Mouse (Mus musculus) left cerebral cortex, adult 2 months (tissue): ENCODE measurements around the gene 4931440F15Rik. TPM values are rescaled to one million over a fixed set of nuclear protein-coding genes. Genes with fewer than 3 reads are reported as not detected.

Experiments used
- DNase-seq, 2 experiments: peaks; one replicate each; pipeline ENCODE4 v3.0.0; 2021 to 2022; ENCODE audit warnings: low spot score in 2 of 2, mixed read lengths in 1 of 2; ENCODE audit errors: extremely low spot score in 1 of 2
- H3K27ac ChIP-seq: fragments of 200-600 bp; 2 replicates; pipeline ENCODE4 v1.8.1; 2022
- H3K4me3 ChIP-seq: fragments of 200-600 bp; 2 replicates; pipeline ENCODE4 v1.8.1; 2022
- CTCF ChIP-seq: fragments of 200-600 bp; IDR thresholded peaks from 2 replicates; pipeline ENCODE4 v1.8.1; 2022; ENCODE audit warnings: antibody characterized with exemption, mild to moderate bottlenecking, moderate library complexity
- intact Hi-C: fragments of 180-260 bp; cut with DNase I; formaldehyde crosslinking; loops from one replicate; pipeline ENCODE4 v1.15.1; 2025
- total RNA-seq, 2 experiments: library from RNA; stranded (reverse); gene quantifications; 2 replicates each; pipeline ENCODE4 v1.2.3; 2021

4931440F15Rik gene
- total RNA-seq, 2 experiments from 2014 or later = 2.7 to 3.4 TPM

DNA sequence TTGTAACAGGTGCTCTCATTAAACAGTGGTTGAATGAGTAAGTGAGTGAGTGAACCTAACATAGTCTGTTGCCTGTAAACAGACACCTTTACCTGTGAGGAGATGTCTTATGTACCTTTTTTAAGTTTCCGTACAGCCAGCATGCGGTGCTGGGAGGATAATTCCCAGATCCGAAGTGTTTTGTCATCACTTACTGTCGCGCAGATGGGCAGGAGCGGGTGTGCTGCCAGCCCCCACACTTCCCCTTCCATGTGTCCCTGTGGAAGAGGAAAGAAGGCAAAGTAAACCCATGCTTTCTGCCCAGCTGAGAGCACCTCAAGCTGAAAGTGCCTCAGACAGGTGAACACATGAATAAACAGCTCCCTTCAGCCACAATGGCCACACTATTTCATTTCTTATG lies 30.4 kb downstream of the 4931440F15Rik start:
- Histone ChIP-seq H3K4me3 (no peak overlapping the region), H3K27ac (peak overlapping the region; percentile 74)
- TF ChIP-seq CTCF = no peak
- intact Hi-C loops = loop anchor here (1.0 to 5.0 kb wide), 2 partner anchors 18 to 48 kb away; no protein-coding TSS in a partner anchor
- DNase-seq = peak; percentile 51 to 68

DNA sequence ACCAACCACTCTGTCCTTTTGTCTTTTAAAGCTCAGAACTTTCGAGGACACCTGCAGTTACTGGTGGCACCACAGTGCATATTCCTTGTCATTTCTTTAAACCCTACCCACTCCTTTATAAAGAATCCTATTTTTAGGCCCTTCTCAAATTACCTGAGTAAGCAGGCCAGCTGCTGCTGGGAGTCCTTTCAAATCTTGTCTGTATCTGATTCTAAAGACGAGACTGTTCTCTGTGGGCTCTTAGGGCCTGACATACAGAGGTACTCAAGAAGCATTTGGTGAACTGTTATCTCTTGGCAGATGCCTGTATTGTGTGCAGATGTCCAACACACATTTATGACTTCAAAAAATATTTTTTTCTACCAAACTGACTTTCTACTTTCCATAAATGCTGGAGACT lies 31.0 kb downstream of the 4931440F15Rik start:
- no peak overlapping the region for H3K4me3 ChIP-seq
- intact Hi-C loops = no loop called here
- peak overlapping the region; percentile 74 for H3K27ac ChIP-seq
- no peak for TF ChIP-seq CTCF
- no peak for DNase-seq

DNA sequence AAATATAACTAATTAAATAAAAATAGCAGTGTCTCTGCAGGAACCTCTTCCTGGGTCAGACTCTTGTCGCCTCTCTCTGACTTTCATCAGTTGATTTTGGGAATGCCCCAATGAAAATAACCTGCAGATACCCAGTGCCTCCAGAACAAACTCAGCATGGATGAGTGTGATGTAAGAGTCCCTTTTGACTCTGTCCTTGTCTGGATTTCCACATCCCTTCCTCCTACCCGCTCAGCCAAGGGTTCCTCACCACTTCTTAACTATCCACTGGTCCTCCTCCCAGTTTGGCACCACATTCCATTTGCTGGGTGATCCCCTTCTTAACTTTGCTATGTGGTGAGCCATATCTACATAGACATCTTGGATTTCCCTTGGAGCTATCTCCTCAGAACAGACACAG lies 34.7 kb downstream of the 4931440F15Rik start:
- H3K4me3 ChIP-seq = no peak overlapping the region
- DNase-seq = no peak
- TF ChIP-seq CTCF = no peak
- H3K27ac ChIP-seq = no peak overlapping the region
- intact Hi-C loops = no loop called here

GRCm38 (mm10) chr11:29788921-29789638 lies 36.4 kb downstream of the 4931440F15Rik start:
- peak overlapping the region; percentile 87 for H3K27ac ChIP-seq
- no peak for TF ChIP-seq CTCF
- intact Hi-C loops = loop anchor here (1.0 to 5.0 kb wide), 2 partner anchors 23 to 67 kb away; no protein-coding TSS in a partner anchor

DNA sequence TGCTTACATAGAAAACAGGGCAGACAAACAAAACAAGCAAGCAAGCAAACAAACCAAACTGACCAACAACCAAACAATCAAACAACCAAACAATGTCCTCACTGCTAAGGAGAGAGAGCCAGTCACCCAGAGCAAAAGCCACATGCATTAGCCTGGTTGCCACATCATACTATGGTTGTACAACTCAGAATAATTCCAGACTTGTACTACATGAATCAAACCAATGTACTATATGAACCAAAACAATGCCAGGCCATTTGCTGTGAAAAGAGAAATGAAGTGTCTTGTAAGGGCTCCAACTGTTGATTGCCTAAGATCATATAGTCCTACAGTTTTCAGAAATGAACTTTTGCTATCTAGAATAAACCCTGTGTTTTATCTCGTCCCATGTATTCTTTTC lies 37.0 kb downstream of the 4931440F15Rik start:
- DNase-seq = no peak
- Histone ChIP-seq H3K27ac (peak overlapping the region; percentile 87), H3K4me3 (no peak overlapping the region)
- TF ChIP-seq CTCF = no peak
- intact Hi-C loops = loop anchor here (5.0 kb wide), 1 partner anchor 66 kb away; no protein-coding TSS in a partner anchor

More at GRCm38 (mm10) chr11:29788921-29789638, 36.4 kb downstream of the 4931440F15Rik start:
- DNase-seq = peak; percentile 79 to 81
- H3K4me3 ChIP-seq = no peak overlapping the region

DNA sequence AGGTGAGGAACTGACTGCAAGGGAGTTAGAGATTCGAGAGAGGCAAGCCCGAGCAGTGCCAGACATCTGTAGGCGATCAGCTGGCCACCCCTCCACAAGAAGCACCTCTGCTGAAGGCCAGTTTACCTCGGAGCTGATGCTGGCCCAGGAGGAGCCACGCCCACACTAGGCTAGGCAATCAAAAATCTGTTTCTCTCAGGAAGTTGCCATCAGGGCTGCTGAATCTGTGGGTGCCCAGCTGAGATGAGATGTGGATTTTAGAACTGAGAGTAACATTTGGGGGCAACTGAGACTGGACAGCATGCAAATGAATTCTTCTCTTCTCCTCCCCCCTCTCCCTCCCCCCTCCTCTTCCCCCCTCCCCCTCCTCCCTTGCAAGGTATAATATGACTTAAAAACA lies 38.0 kb downstream of the 4931440F15Rik start:
- intact Hi-C loops = loop anchor here (5.0 kb wide), 1 partner anchor 65 kb away; no protein-coding TSS in a partner anchor
- no peak for TF ChIP-seq CTCF
- no peak overlapping the region for H3K4me3 ChIP-seq
- DNase-seq = peak in 1 of 2 experiments; percentile 31
- H3K27ac ChIP-seq = peak overlapping the region; percentile 70

DNA sequence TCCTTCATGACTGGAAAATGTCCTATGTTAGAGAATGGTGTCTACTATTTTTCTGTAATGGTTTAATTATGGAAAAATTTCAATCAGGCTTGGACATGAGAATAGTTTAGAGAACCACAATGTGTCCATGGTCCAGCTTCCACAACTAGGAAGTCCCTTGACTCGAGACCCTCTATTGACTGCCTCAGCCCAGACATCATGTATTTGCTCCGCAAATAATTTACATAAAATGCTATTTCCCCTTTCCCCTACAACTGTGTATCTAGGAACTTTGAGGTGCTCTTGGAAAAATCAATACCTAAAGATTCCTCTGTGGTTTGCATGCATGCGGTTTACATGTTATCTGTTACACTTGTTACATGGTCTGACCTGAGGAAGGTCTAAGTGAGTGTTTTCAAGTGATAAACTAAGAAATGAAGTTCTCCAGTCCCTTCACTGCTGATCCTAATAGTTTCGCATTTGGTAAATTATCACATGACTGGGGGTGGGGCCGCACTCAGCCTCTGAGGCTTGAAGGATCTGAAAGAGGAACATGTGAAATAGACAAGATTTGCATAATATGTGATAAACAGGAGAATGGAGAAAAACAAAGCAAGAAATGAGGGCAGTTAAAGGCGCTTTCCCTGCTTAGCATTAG lies 38.8 kb downstream of the 4931440F15Rik start:
- intact Hi-C loops = loop anchor here (5.0 kb wide), 1 partner anchor 64 kb away; no protein-coding TSS in a partner anchor
- H3K27ac ChIP-seq = peak overlapping the region; percentile 70
- DNase-seq = no peak
- no peak overlapping the region for H3K4me3 ChIP-seq
- TF ChIP-seq CTCF = no peak

- DNase-seq = no peak
- intact Hi-C loops = loop anchor here (10.0 kb wide), 1 partner anchor 105 kb away; no protein-coding TSS in a partner anchor
- Histone ChIP-seq H3K27ac (no peak overlapping the region), H3K4me3 (no peak overlapping the region)
- TF ChIP-seq CTCF = no peak
Observed at GRCm38 (mm10) chr11:29779409-29780026, 46.0 kb downstream of the 4931440F15Rik start.

GRCm38 (mm10) chr11:29778936-29779335 lies 46.5 kb downstream of the 4931440F15Rik start:
- H3K4me3 ChIP-seq = no peak overlapping the region
- DNase-seq = no peak
- no peak for TF ChIP-seq CTCF
- H3K27ac ChIP-seq = no peak overlapping the region
- intact Hi-C loops = loop anchor here (1.0 to 10.0 kb wide), 2 partner anchors 13 to 106 kb away; no protein-coding TSS in a partner anchor

- no peak for TF ChIP-seq CTCF
- Histone ChIP-seq H3K4me3 (no peak overlapping the region), H3K27ac (peak overlapping the region; percentile 9; the same call in 1 of the 2 replicates)
- DNase-seq = peak; percentile 47 to 68
- intact Hi-C loops = loop anchor here (1.0 to 10.0 kb wide), 2 partner anchors 12 to 107 kb away; no protein-coding TSS in a partner anchor
Observed at GRCm38 (mm10) chr11:29777964-29778363, 47.5 kb downstream of the 4931440F15Rik start.

GRCm38 (mm10) chr11:29774760-29775159 lies 50.7 kb downstream of the 4931440F15Rik start:
- H3K4me3 ChIP-seq = no peak overlapping the region
- intact Hi-C loops = loop anchor here (10.0 kb wide), 1 partner anchor 110 kb away; no protein-coding TSS in a partner anchor
- 0 out of 2 replicates have a peak overlapping the region, but pooled peaks have one; percentile 36 for H3K27ac ChIP-seq
- TF ChIP-seq CTCF = no peak
- DNase-seq = no peak
